ENCODE assay signal across 8 mouse cellular contexts in the genomic region with DNA sequence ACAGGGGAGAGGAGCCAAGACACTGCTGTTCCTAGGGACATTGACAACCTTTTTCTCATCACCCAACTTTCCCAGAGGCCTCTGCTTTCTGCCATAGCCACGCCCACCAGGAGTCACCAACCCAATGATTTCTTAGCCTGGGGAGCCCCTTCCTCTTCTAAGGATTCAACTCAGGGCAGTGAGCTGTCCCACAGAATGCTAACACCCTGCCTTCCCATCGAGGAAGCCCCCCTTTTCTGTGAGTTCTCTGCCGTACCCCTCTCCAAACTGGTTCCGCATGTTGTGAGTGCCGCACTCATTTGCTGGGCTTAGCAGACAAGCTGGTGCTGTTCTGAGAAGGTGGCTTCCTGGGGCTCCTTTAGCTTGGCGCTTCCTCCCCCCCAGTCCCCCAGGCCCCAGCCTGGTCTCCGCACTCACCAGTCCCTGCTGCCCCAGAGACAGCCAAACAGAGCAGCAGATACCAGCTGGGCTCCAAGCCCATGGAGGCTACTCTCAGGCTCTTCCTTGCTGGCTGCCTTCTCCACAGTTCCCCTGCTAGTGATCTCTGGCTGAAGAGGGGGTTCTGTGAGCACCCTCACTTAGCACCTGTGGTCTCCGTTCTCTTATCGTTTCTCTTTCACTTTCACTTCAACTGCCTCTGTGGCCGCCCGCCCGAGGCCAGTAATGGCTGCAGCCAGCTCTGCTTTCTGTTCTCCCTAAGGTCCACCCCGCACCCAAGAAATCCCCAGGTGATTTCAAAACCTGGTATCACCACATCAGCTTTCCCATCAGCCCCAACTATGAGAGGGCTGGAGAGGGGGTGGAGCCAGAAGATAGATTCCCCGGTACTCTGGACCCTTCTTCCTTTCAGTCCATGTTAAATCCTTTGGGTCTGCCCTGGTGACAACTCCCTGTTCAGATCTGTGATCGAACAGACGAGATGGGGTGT. TPM values are rescaled to one million over a fixed set of nuclear protein-coding genes. Genes with fewer than 3 reads are reported as not detected.
A peak's percentile ranks its signal among the peaks of the same experiment; 100 is the strongest.
DNase-seq lines count a peak whose midpoint lies in the region; ATAC-seq and TF ChIP-seq lines count a peak whose summit lies in the region.

TSS of gene Tapbpl (minus strand) at position 744 of the 928 bp plus-strand sequence.

- WGBS in heart, adult 2 months: under 1% methylated on average over 16 of the region's 16 CpGs
- WGBS in liver, embryonic 11.5 days: 1% methylated on average over 16 of the region's 16 CpGs
- 2% methylated on average over 16 of the region's 16 CpGs for WGBS in stomach, embryonic 15.5 days

- H3K9ac ChIP-seq in heart, adult 2 months (ENCODE audit: low read depth, low read length): peak within 1 kb of the TSS; percentile 91
- H3K9ac ChIP-seq in liver, embryonic 11.5 days (ENCODE audit: low read depth, low read length): peak within 1 kb of the TSS; percentile 71
- H3K9ac ChIP-seq in stomach, embryonic 15.5 days: peak within 1 kb of the TSS; percentile 69

- no peak for TF ChIP-seq CTCF in heart, adult 2 months (IDR thresholded peaks at IDR 0.05)

- TF ChIP-seq EP300 in heart, adult 2 months (IDR thresholded peaks at IDR 0.05; ENCODE audit: insufficient read depth, low read depth, low read length): no peak

- peaks cover 11% of the 10 kb centered on the region for H3K4me1 ChIP-seq in heart, adult 2 months (ENCODE audit: control insufficient read depth, insufficient read depth, low read length)
- peaks cover 15% of the 10 kb centered on the region for H3K4me1 ChIP-seq in liver, embryonic 11.5 days (replicated peaks; ENCODE audit: control insufficient read depth, insufficient read depth, low read length)
- peaks cover 9% of the 10 kb centered on the region for H3K4me1 ChIP-seq in stomach, embryonic 15.5 days

- DNase-seq in B cell, adult 2 months: peak; percentile 75
- DNase-seq in adrenal gland, adult 18-20 months (ENCODE audit: low spot score in 2 of 2): peak; percentile 55 to 65
- DNase-seq in embryo, embryonic 10.5 days (ENCODE audit: low spot score): peak; percentile 78
- DNase-seq in heart, adult 2 months: peak; percentile 76 to 81
- peak; percentile 51 for DNase-seq in kidney, adult 11 months
- peak; percentile 62 for DNase-seq in liver, embryonic 11.5 days (ENCODE audit: low spot score)

- peak within 1 kb of the TSS; percentile 76 for H3K4me3 ChIP-seq in heart, adult 2 months
- H3K4me3 ChIP-seq in liver, embryonic 11.5 days (ENCODE audit: low read depth, low read length): peak within 1 kb of the TSS; percentile 58
- peak within 1 kb of the TSS; percentile 61 for H3K4me3 ChIP-seq in stomach, embryonic 15.5 days (replicated peaks)

- H3K9me3 ChIP-seq in liver, embryonic 11.5 days (ENCODE audit: control insufficient read depth, low read length): no peaks in the 10 kb centered on the region
- no peaks in the 10 kb centered on the region for H3K9me3 ChIP-seq in stomach, embryonic 15.5 days

- H3K36me3 ChIP-seq in heart, adult 2 months (ENCODE audit: control insufficient read depth, insufficient read depth, low read length): no peaks in the 10 kb centered on the region; the same call in 1 of the 2 replicates
- no peaks in the 10 kb centered on the region for H3K36me3 ChIP-seq in liver, embryonic 11.5 days (ENCODE audit: control insufficient read depth, insufficient read depth, low read length)
- 0 out of 2 replicates have a peak, but pooled peaks cover 3% of the 10 kb centered on the region for H3K36me3 ChIP-seq in stomach, embryonic 15.5 days

- peak within 1 kb of the TSS; percentile 80 for H3K4me2 ChIP-seq in liver, embryonic 11.5 days
- H3K4me2 ChIP-seq in stomach, embryonic 15.5 days: peak within 1 kb of the TSS; percentile 94

- no peaks in the 10 kb centered on the region for H3K79me2 ChIP-seq in heart, adult 2 months (replicated peaks; ENCODE audit: control insufficient read depth, insufficient read depth, low read length)

- peak; percentile 71 for TF ChIP-seq POLR2A in heart, adult 2 months (IDR thresholded peaks at IDR 0.05; ENCODE audit: insufficient read depth, low read depth, low read length)

- H3K27me3 ChIP-seq in heart, adult 2 months (ENCODE audit: control insufficient read depth, insufficient read depth, low read length): no peaks in the 10 kb centered on the region
- H3K27me3 ChIP-seq in liver, embryonic 11.5 days (replicated peaks; ENCODE audit: control insufficient read depth, insufficient read depth, low read length): no peaks in the 10 kb centered on the region
- no peaks in the 10 kb centered on the region for H3K27me3 ChIP-seq in stomach, embryonic 15.5 days (replicated peaks)

- ATAC-seq in liver, embryonic 11.5 days (replicated peaks; ENCODE audit: low FRiP score): peak; percentile 58
- ATAC-seq in monocyte, adult 5-6 weeks (replicated peaks; ENCODE audit: insufficient number of reproducible peaks, low FRiP score, low TSS enrichment, poor library complexity, severe bottlenecking): peak; percentile 54
- peak; percentile 54 for ATAC-seq in stomach, embryonic 15.5 days (ENCODE audit: insufficient read depth, low FRiP score, low read depth)

- H3K27ac ChIP-seq in heart, adult 2 months: peak within 1 kb of the TSS; percentile 96
- peak within 1 kb of the TSS; percentile 57 for H3K27ac ChIP-seq in liver, embryonic 11.5 days (ENCODE audit: low read depth, low read length)
- H3K27ac ChIP-seq in stomach, embryonic 15.5 days: peak within 1 kb of the TSS; percentile 86

- intact Hi-C loops in heart, adult 2 months (cut with DNase I): no loop called here

RNA-seq across cellular contexts. Expression of gene Tapbpl, which starts in this region (rescaled TPM):
- 10 to 100 TPM; 10.9 to 19.5 TPM for total RNA-seq in adrenal gland, adult 18-20 months (2021)
- 1 to 10 TPM; 4.1 to 6.6 TPM for total RNA-seq in heart, adult 2 months (2021)
- polyA plus RNA-seq in heart, adult 2 months (2012; rRNA removed): 7.4 and 7.6 TPM in 2 replicates
- polyA plus RNA-seq in liver, embryonic 11.5 days (2014; fragmentation: Nextera tagmentation; extraction: Ambion mirVana): 4.0 TPM in 2 replicates
- 32.5 to 50.2 TPM (median 35.0 TPM) in 3 replicates for total RNA-seq in monocyte, adult 5-6 weeks (2017)
- polyA plus RNA-seq in stomach, embryonic 15.5 days (2015; fragmentation: Nextera tagmentation; extraction: Ambion mirVana): 8.0 and 8.8 TPM in 2 replicates

Comparison
In these comparisons a context has a peak if more than half of its experiments do, and no peak if none do; other contexts are left out.
1. Peak in every context shown above with its lines: DNase-seq, ATAC-seq, H3K4me3 ChIP-seq and H3K27ac ChIP-seq.